Mouse (Mus musculus): Measurements from ENCODE around the gene Gm10643. TPM values are rescaled to one million over a fixed set of nuclear protein-coding genes. Genes with fewer than 3 reads are reported as not detected.

Gm10643 gene
- polyA plus RNA-seq, 1 experiment from 2014 or later: 1.2 TPM

- 65% methylated on average over 8 of the region's 8 CpGs for WGBS
- DNase-seq (ENCODE audit: low spot score) (no peak), ATAC-seq (replicated peaks; ENCODE audit: insufficient number of reproducible peaks, low FRiP score, low TSS enrichment, low read depth) (no peak)
These were observed 901 bp downstream of the Gm10643 start for GRCm38 (mm10) chr8:84063861-84064610.

DNA sequence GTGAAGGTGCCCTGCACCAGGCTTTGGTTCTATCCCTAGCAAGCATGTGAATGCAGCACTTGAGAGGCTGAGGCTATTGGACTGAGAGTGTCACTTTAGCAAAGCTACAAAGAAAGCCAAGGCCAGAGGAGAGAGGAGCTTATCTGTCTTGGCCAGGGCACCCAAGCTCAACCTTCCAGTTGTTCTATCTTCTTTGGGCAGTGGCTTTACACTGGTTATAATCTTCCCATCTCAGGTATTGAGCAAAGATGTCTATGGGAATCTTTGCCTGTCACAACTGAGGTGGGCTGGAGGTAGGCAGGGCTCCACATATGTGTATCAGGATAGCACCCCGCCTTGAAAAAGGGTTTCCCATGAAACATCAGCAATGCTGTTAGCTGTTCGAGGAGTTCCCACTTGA, 4.7 kb downstream of the Gm10643 start:
- H3K4me2 ChIP-seq (ENCODE audit: low read depth, low read length): no peak overlapping the region
- ATAC-seq (replicated peaks; ENCODE audit: insufficient number of reproducible peaks, low FRiP score, low TSS enrichment, low read depth): no peak
- no peak overlapping the region for H3K4me3 ChIP-seq (ENCODE audit: low read depth, low read length)
- H3K4me1 ChIP-seq (ENCODE audit: control insufficient read depth, insufficient read depth, low read length): no peaks in the 10 kb centered on the region
- H3K9ac ChIP-seq (replicated peaks; ENCODE audit: low read length): no peak overlapping the region
- no peak for DNase-seq (ENCODE audit: low spot score)
- H3K27me3 ChIP-seq (ENCODE audit: control insufficient read depth, insufficient read depth, low read length): no peaks in the 10 kb centered on the region
- 75% methylated on average over 2 of the region's 2 CpGs for WGBS
- H3K9me3 ChIP-seq (replicated peaks; ENCODE audit: control insufficient read depth, low read length): no peaks in the 10 kb centered on the region
- no peak overlapping the region for H3K27ac ChIP-seq (replicated peaks; ENCODE audit: low read depth, low read length)
- no peaks in the 10 kb centered on the region for H3K36me3 ChIP-seq (replicated peaks; ENCODE audit: control insufficient read depth, insufficient read depth, low read depth, low read length)

More at GRCm38 (mm10) chr8:84063861-84064610, 901 bp downstream of the Gm10643 start:
- no peak overlapping the region for H3K4me2 ChIP-seq (ENCODE audit: low read depth, low read length)
- no peak overlapping the region for H3K9ac ChIP-seq (replicated peaks; ENCODE audit: low read length)
- H3K36me3 ChIP-seq (replicated peaks; ENCODE audit: control insufficient read depth, insufficient read depth, low read depth, low read length): no peaks in the 10 kb centered on the region
- no peaks in the 10 kb centered on the region for H3K27me3 ChIP-seq (ENCODE audit: control insufficient read depth, insufficient read depth, low read length)
- no peaks in the 10 kb centered on the region for H3K4me1 ChIP-seq (ENCODE audit: control insufficient read depth, insufficient read depth, low read length)
- no peak overlapping the region for H3K4me3 ChIP-seq (ENCODE audit: low read depth, low read length)
- H3K27ac ChIP-seq (replicated peaks; ENCODE audit: low read depth, low read length): no peak overlapping the region
- no peaks in the 10 kb centered on the region for H3K9me3 ChIP-seq (replicated peaks; ENCODE audit: control insufficient read depth, low read length)

DNA sequence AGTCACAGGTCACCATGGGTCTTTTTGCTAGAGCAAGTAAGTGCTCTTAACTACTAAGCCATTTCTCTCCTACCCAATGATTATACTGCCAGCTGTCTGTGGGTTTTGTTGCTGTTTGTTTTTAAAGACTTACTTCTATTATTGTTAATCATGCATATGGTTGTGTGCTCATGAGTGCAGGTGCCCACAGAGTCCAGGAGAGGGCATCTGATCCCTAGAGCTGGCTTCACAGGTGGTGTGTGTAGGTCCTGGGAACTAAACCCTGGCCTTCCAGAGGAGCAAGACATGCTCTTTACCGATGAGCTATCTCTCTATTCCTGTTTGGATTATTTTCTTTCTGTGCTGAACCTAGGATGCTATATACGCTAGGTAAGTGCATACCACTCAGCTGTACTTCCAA, 5.7 kb downstream of the Gm10643 start:
- ATAC-seq (replicated peaks; ENCODE audit: insufficient number of reproducible peaks, low FRiP score, low TSS enrichment, low read depth) (no peak), DNase-seq (ENCODE audit: low spot score) (no peak)
- no peak overlapping the region for H3K9ac ChIP-seq (replicated peaks; ENCODE audit: low read length)
- no peaks in the 10 kb centered on the region for H3K27me3 ChIP-seq (ENCODE audit: control insufficient read depth, insufficient read depth, low read length)
- no peak overlapping the region for H3K4me3 ChIP-seq (ENCODE audit: low read depth, low read length)
- H3K4me2 ChIP-seq (ENCODE audit: low read depth, low read length): no peak overlapping the region
- no peak overlapping the region for H3K27ac ChIP-seq (replicated peaks; ENCODE audit: low read depth, low read length)
- H3K9me3 ChIP-seq (replicated peaks; ENCODE audit: control insufficient read depth, low read length): no peaks in the 10 kb centered on the region
- WGBS: 91% methylated on average over 2 of the region's 2 CpGs
- H3K4me1 ChIP-seq (ENCODE audit: control insufficient read depth, insufficient read depth, low read length): no peaks in the 10 kb centered on the region
- H3K36me3 ChIP-seq (replicated peaks; ENCODE audit: control insufficient read depth, insufficient read depth, low read depth, low read length): no peaks in the 10 kb centered on the region

GRCm38 (mm10) chr8:84057827-84058226, 7.1 kb downstream of the Gm10643 start:
- WGBS: 94% methylated on average over 1 of the region's 1 CpGs
- no peak overlapping the region for H3K4me2 ChIP-seq (ENCODE audit: low read depth, low read length)

DNA sequence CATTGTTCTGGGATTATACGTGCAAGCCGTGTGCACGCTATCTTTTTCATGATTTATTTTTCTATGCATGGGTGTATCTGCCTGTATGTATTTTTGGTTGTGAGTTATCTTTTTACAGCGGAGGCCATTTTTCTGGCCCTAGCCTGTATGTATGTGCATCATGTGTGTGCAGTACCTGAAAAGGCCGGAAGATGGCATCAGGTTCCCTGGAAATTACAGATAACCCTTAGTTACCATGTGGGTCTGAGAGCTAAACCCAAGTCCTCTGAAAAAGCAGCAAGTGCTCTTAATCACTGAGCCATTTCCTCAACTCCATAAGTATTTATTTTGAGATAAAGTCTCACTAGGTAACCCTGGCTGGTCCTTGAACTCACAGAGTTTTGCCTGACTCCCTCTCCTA, 11.7 kb downstream of the Gm10643 start:
- Histone ChIP-seq H3K9me3 (replicated peaks; ENCODE audit: control insufficient read depth, low read length) (no peaks in the 10 kb centered on the region), H3K36me3 (replicated peaks; ENCODE audit: control insufficient read depth, insufficient read depth, low read depth, low read length) (no peaks in the 10 kb centered on the region), H3K27ac (replicated peaks; ENCODE audit: low read depth, low read length) (no peak overlapping the region), H3K4me3 (ENCODE audit: low read depth, low read length) (no peak overlapping the region), H3K27me3 (ENCODE audit: control insufficient read depth, insufficient read depth, low read length) (no peaks in the 10 kb centered on the region), H3K4me1 (ENCODE audit: control insufficient read depth, insufficient read depth, low read length) (no peaks in the 10 kb centered on the region), H3K9ac (replicated peaks; ENCODE audit: low read length) (no peak overlapping the region), H3K4me2 (ENCODE audit: low read depth, low read length) (no peak overlapping the region)
- ATAC-seq (replicated peaks; ENCODE audit: insufficient number of reproducible peaks, low FRiP score, low TSS enrichment, low read depth) (no peak), DNase-seq (ENCODE audit: low spot score) (no peak)
- 97% methylated on average over 5 of the region's 5 CpGs for WGBS

More at GRCm38 (mm10) chr8:84057827-84058226, 7.1 kb downstream of the Gm10643 start:
- H3K4me1 ChIP-seq (ENCODE audit: control insufficient read depth, insufficient read depth, low read length): no peaks in the 10 kb centered on the region
- H3K4me3 ChIP-seq (ENCODE audit: low read depth, low read length): no peak overlapping the region
- H3K27ac ChIP-seq (replicated peaks; ENCODE audit: low read depth, low read length): no peak overlapping the region
- H3K27me3 ChIP-seq (ENCODE audit: control insufficient read depth, insufficient read depth, low read length): no peaks in the 10 kb centered on the region
- H3K9me3 ChIP-seq (replicated peaks; ENCODE audit: control insufficient read depth, low read length): no peaks in the 10 kb centered on the region
- H3K9ac ChIP-seq (replicated peaks; ENCODE audit: low read length): no peak overlapping the region
- ATAC-seq (replicated peaks; ENCODE audit: insufficient number of reproducible peaks, low FRiP score, low TSS enrichment, low read depth) (no peak), DNase-seq (ENCODE audit: low spot score) (no peak)
- no peaks in the 10 kb centered on the region for H3K36me3 ChIP-seq (replicated peaks; ENCODE audit: control insufficient read depth, insufficient read depth, low read depth, low read length)

GRCm38 (mm10) chr8:84052746-84053145, 12.2 kb downstream of the Gm10643 start:
- no peak overlapping the region for H3K27ac ChIP-seq (replicated peaks; ENCODE audit: low read depth, low read length)
- H3K9ac ChIP-seq (replicated peaks; ENCODE audit: low read length): no peak overlapping the region
- no peak overlapping the region for H3K4me3 ChIP-seq (ENCODE audit: low read depth, low read length)
- H3K36me3 ChIP-seq (replicated peaks; ENCODE audit: control insufficient read depth, insufficient read depth, low read depth, low read length): no peaks in the 10 kb centered on the region
- no peak for ATAC-seq (replicated peaks; ENCODE audit: insufficient number of reproducible peaks, low FRiP score, low TSS enrichment, low read depth)
- H3K9me3 ChIP-seq (replicated peaks; ENCODE audit: control insufficient read depth, low read length): no peaks in the 10 kb centered on the region
- H3K4me1 ChIP-seq (ENCODE audit: control insufficient read depth, insufficient read depth, low read length): no peaks in the 10 kb centered on the region
- no peak for DNase-seq (ENCODE audit: low spot score)
- no peaks in the 10 kb centered on the region for H3K27me3 ChIP-seq (ENCODE audit: control insufficient read depth, insufficient read depth, low read length)
- 85% methylated on average over 3 of the region's 3 CpGs for WGBS
- no peak overlapping the region for H3K4me2 ChIP-seq (ENCODE audit: low read depth, low read length)

DNA sequence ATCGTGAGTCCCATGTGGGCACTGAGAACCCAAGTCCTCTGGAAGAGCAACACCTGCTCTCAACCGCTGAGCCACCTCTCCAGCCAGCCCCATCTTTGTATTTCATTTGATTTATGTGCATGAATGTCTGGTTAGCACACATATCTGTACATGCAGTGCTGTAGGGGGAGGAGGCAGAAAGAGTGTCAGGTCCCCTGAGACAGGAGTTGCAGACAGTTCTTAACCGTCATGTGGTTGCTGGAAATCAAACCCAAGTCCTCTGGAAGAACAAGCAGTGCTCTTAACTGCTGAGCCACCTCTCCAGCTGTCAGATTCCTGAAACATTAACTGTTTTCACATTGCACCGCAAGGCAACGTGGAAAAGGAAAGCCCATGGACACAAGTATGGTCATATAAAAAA, 16.8 kb downstream of the Gm10643 start:
- WGBS: 78% methylated on average over 5 of the region's 5 CpGs
- H3K36me3 ChIP-seq (replicated peaks; ENCODE audit: control insufficient read depth, insufficient read depth, low read depth, low read length): no peaks in the 10 kb centered on the region
- H3K27ac ChIP-seq (replicated peaks; ENCODE audit: low read depth, low read length): no peak overlapping the region
- ATAC-seq (replicated peaks; ENCODE audit: insufficient number of reproducible peaks, low FRiP score, low TSS enrichment, low read depth) (no peak), DNase-seq (ENCODE audit: low spot score) (no peak)
- H3K27me3 ChIP-seq (ENCODE audit: control insufficient read depth, insufficient read depth, low read length): peaks cover 21% of the 10 kb centered on the region
- no peaks in the 10 kb centered on the region for H3K9me3 ChIP-seq (replicated peaks; ENCODE audit: control insufficient read depth, low read length)
- no peak overlapping the region for H3K4me3 ChIP-seq (ENCODE audit: low read depth, low read length)
- H3K4me2 ChIP-seq (ENCODE audit: low read depth, low read length): no peak overlapping the region
- H3K4me1 ChIP-seq (ENCODE audit: control insufficient read depth, insufficient read depth, low read length): peaks cover 3% of the 10 kb centered on the region; the same call in 1 of the 2 replicates
- no peak overlapping the region for H3K9ac ChIP-seq (replicated peaks; ENCODE audit: low read length)

- Histone ChIP-seq H3K4me2 (ENCODE audit: low read depth, low read length) (no peak overlapping the region), H3K27me3 (ENCODE audit: control insufficient read depth, insufficient read depth, low read length) (peaks cover 36% of the 10 kb centered on the region), H3K36me3 (replicated peaks; ENCODE audit: control insufficient read depth, insufficient read depth, low read depth, low read length) (no peaks in the 10 kb centered on the region), H3K27ac (replicated peaks; ENCODE audit: low read depth, low read length) (no peak overlapping the region), H3K4me1 (ENCODE audit: control insufficient read depth, insufficient read depth, low read length) (peaks cover 3% of the 10 kb centered on the region; the same call in 1 of the 2 replicates), H3K4me3 (ENCODE audit: low read depth, low read length) (no peak overlapping the region), H3K9me3 (replicated peaks; ENCODE audit: control insufficient read depth, low read length) (no peaks in the 10 kb centered on the region), H3K9ac (replicated peaks; ENCODE audit: low read length) (no peak overlapping the region)
- WGBS: 80% methylated on average over 3 of the region's 3 CpGs
- DNase-seq (ENCODE audit: low spot score) (no peak), ATAC-seq (replicated peaks; ENCODE audit: insufficient number of reproducible peaks, low FRiP score, low TSS enrichment, low read depth) (no peak)
These were observed 18.4 kb downstream of the Gm10643 start for GRCm38 (mm10) chr8:84046505-84046904.

Data from embryonic facial prominence, embryonic 11.5 days (tissue).